Mouse (Mus musculus) testis, adult 2 months (tissue): ENCODE measurements around the gene Mier2.

Experiments used
- CTCF ChIP-seq: fragments of 200-500 bp; IDR thresholded peaks from 2 replicates; pipeline ENCODE4 v1.5.1; 2012; ENCODE audit warnings: low read depth, mild to moderate bottlenecking, inconsistent platforms, low read length, moderate library complexity; ENCODE audit not compliant: control insufficient read depth, insufficient read depth, insufficient replicate concordance
- POLR2A ChIP-seq: fragments of 200-500 bp; IDR thresholded peaks from 2 replicates; pipeline ENCODE4 v1.6.1; 2012; ENCODE audit warnings: low read depth, mild to moderate bottlenecking, inconsistent platforms, low read length, moderate library complexity; ENCODE audit not compliant: control insufficient read depth

DNA sequence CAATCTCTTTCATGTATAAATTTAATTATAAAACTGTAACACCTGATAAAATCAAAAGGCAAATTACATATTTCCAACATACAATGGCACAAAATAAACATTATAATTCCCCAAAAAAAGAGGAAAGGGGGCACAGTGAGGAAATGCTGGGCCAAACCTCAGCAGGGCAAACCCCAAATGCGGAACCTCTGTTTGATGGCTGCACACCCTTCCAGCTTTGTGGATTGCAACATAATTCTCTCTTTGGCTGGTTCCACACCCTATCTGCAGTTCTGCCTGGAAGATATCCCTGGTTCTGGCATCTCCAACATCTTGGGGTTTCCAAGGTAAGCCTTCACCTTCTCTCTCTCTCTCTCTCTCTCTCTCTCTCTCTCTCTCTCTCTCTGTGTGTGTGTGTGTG lies 35.7 kb upstream of the Mier2 start:
- TF ChIP-seq POLR2A (no peak), CTCF (no peak)
